Mouse (Mus musculus): Measurements from ENCODE around the gene Naa80.

DNA sequence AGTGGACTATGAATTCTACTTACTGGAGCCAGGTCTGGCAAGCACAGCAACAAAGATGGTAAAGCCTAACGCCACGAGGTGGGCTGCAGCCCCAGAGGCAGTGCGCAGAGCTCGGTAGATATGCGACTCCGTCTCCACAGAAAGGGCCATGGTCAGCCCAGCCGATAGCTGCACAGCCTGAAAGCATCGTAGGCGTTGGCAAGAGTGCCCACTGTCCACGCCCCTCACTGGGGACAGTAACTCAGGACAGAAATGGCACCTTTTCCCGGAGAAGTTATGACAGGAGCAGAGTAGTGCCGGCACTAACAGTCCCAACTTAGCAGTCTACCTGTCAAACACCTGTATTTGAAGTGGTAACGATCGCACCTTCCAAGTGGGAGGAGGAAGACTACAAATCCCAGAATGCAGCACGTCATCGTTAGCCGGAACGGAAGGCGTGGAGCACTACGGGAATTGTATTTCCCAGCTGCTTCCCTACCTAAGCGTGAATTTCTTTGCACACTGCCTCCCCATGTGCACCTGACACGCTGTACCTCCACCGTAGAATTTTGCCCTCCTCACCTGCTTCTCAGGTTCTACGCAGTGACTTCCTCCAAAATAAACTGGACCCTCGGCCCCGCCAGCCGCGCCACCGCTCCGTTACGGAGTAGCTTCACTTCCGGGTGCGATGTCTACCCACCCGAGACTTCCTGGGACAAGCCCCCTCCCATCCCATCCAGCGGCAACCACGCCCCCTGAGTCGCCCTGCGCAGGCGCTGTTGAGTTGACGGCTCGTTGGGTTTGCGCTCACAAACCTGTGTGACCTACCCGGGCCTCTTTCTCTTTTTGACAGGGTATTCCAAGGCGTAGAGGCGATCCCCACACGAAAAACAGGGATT lies 37.0 kb upstream of the Naa80 start, which contains the start of the genes Cyb561d2 and Nprl2:
- TF ChIP-seq POLR2A (IDR thresholded peaks at IDR 0.05; ENCODE audit: extremely low read depth, insufficient read depth, low read length) (0 out of 2 replicates have a peak, but pooled peaks have one; percentile 27), CTCF (IDR thresholded peaks at IDR 0.05; ENCODE audit: low read depth, low read length) (no peak)
